Mouse (Mus musculus): ENCODE data around the gene Sh3rf3. TPM values are rescaled to one million over a fixed set of nuclear protein-coding genes. Genes with fewer than 3 reads are reported as not detected.

The Sh3rf3 gene
- polyA plus RNA-seq, 1 experiment from 2014 or later = 0.45 TPM

DNA sequence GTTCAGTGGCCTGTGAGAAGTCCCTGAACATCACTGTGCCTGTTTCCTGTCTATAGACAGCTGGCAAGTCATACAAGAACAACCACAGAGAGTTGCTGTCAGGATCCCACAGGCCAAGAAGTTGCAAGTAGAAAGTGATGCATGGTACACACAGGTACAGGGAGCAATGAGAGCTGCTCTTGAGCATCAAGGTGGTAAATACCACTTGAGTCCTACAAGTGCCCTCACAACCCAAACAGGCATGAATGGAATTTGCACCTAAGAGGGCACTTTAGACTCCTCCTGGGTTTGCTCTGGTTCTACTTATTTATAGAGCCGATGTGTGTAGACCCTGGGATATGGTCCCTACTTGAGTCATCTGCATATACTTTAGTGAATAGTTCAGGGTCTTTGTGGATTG is 159.0 kb downstream of the Sh3rf3 start:
- Histone ChIP-seq H3K4me3 (ENCODE audit: low read depth, low read length) (no peak overlapping the region), H3K9ac (ENCODE audit: low read length) (no peak overlapping the region), H3K9me3 (ENCODE audit: control insufficient read depth, low read length) (no peaks in the 10 kb centered on the region), H3K4me2 (replicated peaks; ENCODE audit: low read depth) (no peak overlapping the region), H3K27me3 (ENCODE audit: control insufficient read depth, insufficient read depth, low read length) (no peaks in the 10 kb centered on the region), H3K27ac (replicated peaks) (no peak overlapping the region), H3K4me1 (replicated peaks; ENCODE audit: control insufficient read depth, insufficient read depth) (no peaks in the 10 kb centered on the region), H3K36me3 (ENCODE audit: control insufficient read depth, insufficient read depth, low read length) (no peaks in the 10 kb centered on the region)
- TF ChIP-seq CTCF (IDR thresholded peaks at IDR 0.05; ENCODE audit: low read depth) = no peak
- no peak for TF ChIP-seq EP300 (optimal IDR thresholded peaks at IDR 0.05)
- 82% methylated on average over 1 of the region's 1 CpGs for WGBS
- ATAC-seq (ENCODE audit: low FRiP score, low TSS enrichment) = no peak
- no peak for DNase-seq (ENCODE audit: low spot score)

DNA sequence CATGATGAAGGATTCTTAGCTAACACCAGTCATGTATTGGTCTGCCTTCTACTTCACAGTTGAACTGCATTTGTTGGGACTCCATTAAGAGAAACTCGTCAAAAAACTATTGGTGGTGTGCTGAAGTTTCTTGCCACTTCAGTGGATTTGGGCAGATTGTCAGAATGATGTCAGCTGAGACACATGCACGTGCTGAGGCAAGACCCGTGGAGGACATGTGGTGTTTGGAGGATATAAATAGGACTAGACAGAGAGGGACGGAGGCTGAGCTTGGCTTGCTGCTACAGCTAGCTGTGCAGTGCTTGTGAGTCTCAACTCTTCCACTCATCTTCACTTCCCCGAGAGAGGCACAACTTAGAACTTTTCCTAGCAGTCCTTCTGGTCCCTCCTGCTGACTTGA is 161.0 kb downstream of the Sh3rf3 start:
- Histone ChIP-seq H3K27ac (replicated peaks) (no peak overlapping the region), H3K4me1 (replicated peaks; ENCODE audit: control insufficient read depth, insufficient read depth) (no peaks in the 10 kb centered on the region), H3K4me2 (replicated peaks; ENCODE audit: low read depth) (no peak overlapping the region), H3K4me3 (ENCODE audit: low read depth, low read length) (no peak overlapping the region), H3K9me3 (ENCODE audit: control insufficient read depth, low read length) (no peaks in the 10 kb centered on the region), H3K27me3 (ENCODE audit: control insufficient read depth, insufficient read depth, low read length) (no peaks in the 10 kb centered on the region), H3K9ac (ENCODE audit: low read length) (no peak overlapping the region), H3K36me3 (ENCODE audit: control insufficient read depth, insufficient read depth, low read length) (no peaks in the 10 kb centered on the region)
- WGBS = 47% methylated on average over 5 of the region's 5 CpGs
- ATAC-seq (ENCODE audit: low FRiP score, low TSS enrichment) (no peak), DNase-seq (ENCODE audit: low spot score) (no peak)
- TF ChIP-seq EP300 (optimal IDR thresholded peaks at IDR 0.05) = no peak

DNA sequence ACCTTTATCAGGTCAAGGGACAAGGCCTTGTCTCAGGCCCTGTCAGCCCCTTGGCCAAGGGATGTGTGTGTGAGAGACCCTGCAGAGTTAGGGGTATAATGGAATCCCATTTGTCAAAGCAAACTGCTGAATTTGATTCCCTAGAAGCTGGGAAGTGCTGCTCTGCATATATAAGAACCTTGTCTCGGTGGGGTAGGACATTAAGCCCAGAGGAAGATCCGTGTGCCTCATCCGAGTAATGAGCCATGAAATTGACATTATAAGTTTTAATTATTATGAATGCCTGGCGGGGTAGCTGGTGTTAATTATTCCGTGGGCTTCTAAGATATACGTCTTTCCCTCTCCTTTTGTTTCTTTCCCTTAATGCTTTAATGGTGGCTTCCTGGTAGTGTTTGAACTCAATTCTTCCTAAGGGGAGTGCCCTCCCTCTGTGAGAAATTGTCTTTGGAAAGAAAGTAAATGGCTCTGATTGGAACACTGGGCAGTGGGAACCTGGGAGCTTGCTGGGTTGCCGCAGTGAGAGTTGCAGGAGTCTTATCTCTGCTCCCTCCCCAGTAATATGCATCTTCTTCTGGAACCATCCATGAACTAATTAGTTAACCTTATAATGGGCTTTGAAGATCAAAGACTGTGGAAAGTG is 166.3 kb downstream of the Sh3rf3 start:
- ATAC-seq (ENCODE audit: low FRiP score, low TSS enrichment) (no peak), DNase-seq (ENCODE audit: low spot score) (no peak)
- Histone ChIP-seq H3K27ac (replicated peaks) (no peak overlapping the region), H3K4me2 (replicated peaks; ENCODE audit: low read depth) (no peak overlapping the region), H3K9ac (ENCODE audit: low read length) (no peak overlapping the region), H3K36me3 (ENCODE audit: control insufficient read depth, insufficient read depth, low read length) (no peaks in the 10 kb centered on the region), H3K27me3 (ENCODE audit: control insufficient read depth, insufficient read depth, low read length) (no peaks in the 10 kb centered on the region), H3K4me3 (ENCODE audit: low read depth, low read length) (no peak overlapping the region), H3K9me3 (ENCODE audit: control insufficient read depth, low read length) (no peaks in the 10 kb centered on the region), H3K4me1 (replicated peaks; ENCODE audit: control insufficient read depth, insufficient read depth) (no peaks in the 10 kb centered on the region)
- WGBS = 73% methylated on average over 7 of the region's 7 CpGs
- TF ChIP-seq CTCF (IDR thresholded peaks at IDR 0.05; ENCODE audit: low read depth) (no peak), EP300 (optimal IDR thresholded peaks at IDR 0.05) (no peak)

DNA sequence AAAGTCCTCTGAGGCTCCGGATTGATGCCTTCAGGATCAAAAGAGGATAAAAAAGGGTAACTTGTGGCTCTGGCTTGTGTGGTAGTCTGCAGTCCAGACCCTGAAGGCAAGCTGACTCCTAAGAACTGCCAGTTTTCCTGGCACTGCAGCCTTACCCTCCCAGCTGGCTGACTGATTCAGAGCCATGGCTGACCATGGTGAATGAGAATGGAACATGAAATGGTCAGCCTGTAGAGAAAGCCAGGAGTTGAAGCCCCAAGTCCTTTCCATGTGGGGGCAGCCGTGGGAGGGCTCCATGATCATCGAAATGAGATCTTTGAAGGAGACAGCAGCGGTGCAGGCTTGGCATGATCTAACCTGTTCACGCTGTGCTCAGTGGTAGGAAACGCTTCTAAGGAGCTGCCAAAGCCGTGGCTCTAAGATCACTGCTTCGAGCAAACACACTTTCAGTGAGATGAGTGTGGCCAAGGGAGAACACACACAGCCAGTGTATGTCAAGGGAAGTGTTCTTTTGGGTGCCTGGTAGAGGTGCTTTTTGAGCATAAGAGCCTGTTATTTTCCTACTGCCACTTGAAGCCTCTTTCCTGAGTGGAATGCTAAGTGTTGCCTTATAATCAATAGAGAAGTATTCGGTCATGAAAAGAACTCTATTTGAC is 168.6 kb downstream of the Sh3rf3 start:
- H3K4me2 ChIP-seq (replicated peaks; ENCODE audit: low read depth) = no peak overlapping the region
- H3K27ac ChIP-seq (replicated peaks) = no peak overlapping the region
- H3K9me3 ChIP-seq (ENCODE audit: control insufficient read depth, low read length) = no peaks in the 10 kb centered on the region
- ATAC-seq (ENCODE audit: low FRiP score, low TSS enrichment) = no peak
- 75% methylated on average over 9 of the region's 9 CpGs for WGBS
- DNase-seq (ENCODE audit: low spot score) = no peak
- TF ChIP-seq CTCF (IDR thresholded peaks at IDR 0.05; ENCODE audit: low read depth) (no peak), EP300 (optimal IDR thresholded peaks at IDR 0.05) (no peak)
- H3K27me3 ChIP-seq (ENCODE audit: control insufficient read depth, insufficient read depth, low read length) = no peaks in the 10 kb centered on the region
- H3K9ac ChIP-seq (ENCODE audit: low read length) = no peak overlapping the region
- no peak overlapping the region for H3K4me3 ChIP-seq (ENCODE audit: low read depth, low read length)
- H3K36me3 ChIP-seq (ENCODE audit: control insufficient read depth, insufficient read depth, low read length) = no peaks in the 10 kb centered on the region
- no peaks in the 10 kb centered on the region for H3K4me1 ChIP-seq (replicated peaks; ENCODE audit: control insufficient read depth, insufficient read depth)

DNA sequence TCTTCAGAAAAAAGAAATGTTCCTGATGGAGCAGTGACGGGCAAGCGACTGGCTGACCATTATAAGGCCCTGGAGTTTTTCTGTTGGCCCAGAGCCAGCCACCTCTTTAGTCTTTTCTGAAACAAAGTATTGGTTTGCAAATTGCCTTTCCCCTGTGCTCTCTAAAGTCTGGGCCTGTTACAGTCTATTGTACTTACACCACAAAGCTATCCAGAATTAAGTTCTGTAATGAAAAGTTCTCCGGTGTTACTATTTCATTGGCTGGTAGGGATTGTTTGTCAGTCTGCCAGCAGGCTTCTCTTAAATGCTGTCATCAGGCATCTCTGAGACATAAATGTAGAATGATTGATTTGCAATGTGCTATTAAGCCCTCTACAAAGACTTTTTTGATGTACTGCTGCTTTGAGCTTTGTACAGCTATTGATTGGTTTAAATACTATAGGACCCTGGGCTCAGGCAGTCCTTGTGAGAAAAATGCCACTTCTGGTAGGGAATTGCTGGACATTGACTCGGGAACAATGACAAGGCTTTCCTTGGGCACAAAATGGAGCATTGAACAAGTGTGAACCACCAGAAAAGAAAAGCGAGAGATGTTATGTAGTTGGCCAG is 169.5 kb downstream of the Sh3rf3 start:
- Histone ChIP-seq H3K27ac (replicated peaks) (no peak overlapping the region), H3K9me3 (ENCODE audit: control insufficient read depth, low read length) (no peaks in the 10 kb centered on the region), H3K4me2 (replicated peaks; ENCODE audit: low read depth) (no peak overlapping the region), H3K9ac (ENCODE audit: low read length) (no peak overlapping the region), H3K4me1 (replicated peaks; ENCODE audit: control insufficient read depth, insufficient read depth) (no peaks in the 10 kb centered on the region), H3K36me3 (ENCODE audit: control insufficient read depth, insufficient read depth, low read length) (no peaks in the 10 kb centered on the region), H3K4me3 (ENCODE audit: low read depth, low read length) (no peak overlapping the region), H3K27me3 (ENCODE audit: control insufficient read depth, insufficient read depth, low read length) (no peaks in the 10 kb centered on the region)
- ATAC-seq (ENCODE audit: low FRiP score, low TSS enrichment) (no peak), DNase-seq (ENCODE audit: low spot score) (no peak)
- TF ChIP-seq EP300 (optimal IDR thresholded peaks at IDR 0.05) (no peak), CTCF (IDR thresholded peaks at IDR 0.05; ENCODE audit: low read depth) (no peak)
- WGBS = 64% methylated on average over 5 of the region's 5 CpGs

DNA sequence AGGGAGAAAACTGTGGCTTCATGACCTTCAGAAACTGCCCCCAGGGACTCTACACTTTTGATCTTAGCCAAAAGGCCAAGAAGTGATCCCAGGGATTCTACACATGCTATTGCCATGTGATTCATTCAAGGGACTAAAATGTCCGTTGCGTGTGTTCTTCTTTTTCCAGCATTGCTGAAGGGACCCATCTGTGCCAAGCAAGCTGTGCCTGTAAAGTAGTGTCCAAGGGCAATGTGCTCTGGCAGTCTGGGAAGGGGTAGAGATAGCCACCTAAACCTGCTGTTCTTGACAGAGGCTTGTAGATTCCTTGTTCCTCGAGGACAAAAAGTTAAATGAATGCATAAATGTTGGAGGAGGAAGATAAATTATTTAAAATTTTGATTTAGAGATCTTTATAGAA is 178.5 kb downstream of the Sh3rf3 start:
- H3K36me3 ChIP-seq (ENCODE audit: control insufficient read depth, insufficient read depth, low read length) = no peaks in the 10 kb centered on the region
- TF ChIP-seq EP300 (optimal IDR thresholded peaks at IDR 0.05) (no peak), CTCF (IDR thresholded peaks at IDR 0.05; ENCODE audit: low read depth) (no peak)
- no peaks in the 10 kb centered on the region for H3K9me3 ChIP-seq (ENCODE audit: control insufficient read depth, low read length)
- H3K27me3 ChIP-seq (ENCODE audit: control insufficient read depth, insufficient read depth, low read length) = no peaks in the 10 kb centered on the region
- H3K9ac ChIP-seq (ENCODE audit: low read length) = no peak overlapping the region
- no peak overlapping the region for H3K27ac ChIP-seq (replicated peaks)
- H3K4me3 ChIP-seq (ENCODE audit: low read depth, low read length) = no peak overlapping the region
- 74% methylated on average over 3 of the region's 3 CpGs for WGBS
- ATAC-seq (ENCODE audit: low FRiP score, low TSS enrichment) (no peak), DNase-seq (ENCODE audit: low spot score) (no peak)
- no peak overlapping the region for H3K4me2 ChIP-seq (replicated peaks; ENCODE audit: low read depth)
- H3K4me1 ChIP-seq (replicated peaks; ENCODE audit: control insufficient read depth, insufficient read depth) = no peaks in the 10 kb centered on the region
